In the genomic region with DNA sequence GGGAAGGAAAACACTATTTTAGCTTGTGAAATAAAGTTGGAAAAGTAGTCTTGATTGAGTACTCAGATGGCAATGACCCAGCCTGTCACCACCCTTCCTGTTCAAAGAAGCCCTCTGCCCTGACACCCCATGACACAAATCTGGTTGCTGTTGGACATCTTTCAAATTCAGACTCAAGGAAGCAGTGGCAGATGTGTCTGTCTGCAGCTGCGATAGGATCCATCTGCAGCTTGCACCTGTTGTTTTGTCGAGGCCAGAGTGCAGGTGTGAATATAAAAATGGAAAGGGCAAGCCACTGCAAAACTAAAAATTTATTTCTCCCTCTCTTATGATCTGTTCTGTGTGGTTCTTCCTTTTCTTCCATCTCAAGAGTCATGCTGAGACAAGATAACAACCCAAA, we compare ENCODE assay signal across 16 mouse cellular contexts.
"Had no signal": no experiment of that assay in that cellular context is flagged by ENCODE, and none has a peak within 500 bp of the region (broad histone marks: within the 10 kb centered on the region; RNA-seq: fewer than 3 reads in every experiment).

No protein-coding gene starts in this region.

- H3K4me2 ChIP-seq: neural tube, embryonic 13.5 days; neural tube, embryonic 15.5 days; stomach, embryonic 15.5 days had no signal

- H3K9me3 ChIP-seq: neural tube, embryonic 13.5 days; neural tube, embryonic 15.5 days; stomach, embryonic 15.5 days had no signal

- H3K4me3 ChIP-seq: neural tube, embryonic 13.5 days; neural tube, embryonic 15.5 days; stomach, embryonic 15.5 days had no signal

- H3K9ac ChIP-seq: neural tube, embryonic 13.5 days; neural tube, embryonic 15.5 days; stomach, embryonic 15.5 days had no signal

- H3K27ac ChIP-seq: neural tube, embryonic 13.5 days; neural tube, embryonic 15.5 days; stomach, embryonic 15.5 days; stomach, postnatal 0 days had no signal

- H3K36me3 ChIP-seq: neural tube, embryonic 13.5 days; neural tube, embryonic 15.5 days; stomach, embryonic 15.5 days had no signal

- H3K4me1 ChIP-seq: neural tube, embryonic 13.5 days; neural tube, embryonic 15.5 days; stomach, embryonic 15.5 days had no signal

- H3K27me3 ChIP-seq: neural tube, embryonic 13.5 days; neural tube, embryonic 15.5 days; stomach, embryonic 15.5 days had no signal

- DNase-seq: retina, postnatal 1 day; right cerebral cortex, adult 18-20 months; right cerebral cortex, postnatal 14 days; right cerebral cortex, postnatal 25 days; right cerebral cortex, postnatal 4 days; spleen, adult 18-20 months; thymus, adult 18-20 months; thymus, adult 2 months; thymus, postnatal 14 days; thymus, postnatal 25 days; thymus, postnatal 36 days; thymus, postnatal 4 days had no signal
